Comparison of ENCODE assay signal across 11 mouse cellular contexts in the genomic region with DNA sequence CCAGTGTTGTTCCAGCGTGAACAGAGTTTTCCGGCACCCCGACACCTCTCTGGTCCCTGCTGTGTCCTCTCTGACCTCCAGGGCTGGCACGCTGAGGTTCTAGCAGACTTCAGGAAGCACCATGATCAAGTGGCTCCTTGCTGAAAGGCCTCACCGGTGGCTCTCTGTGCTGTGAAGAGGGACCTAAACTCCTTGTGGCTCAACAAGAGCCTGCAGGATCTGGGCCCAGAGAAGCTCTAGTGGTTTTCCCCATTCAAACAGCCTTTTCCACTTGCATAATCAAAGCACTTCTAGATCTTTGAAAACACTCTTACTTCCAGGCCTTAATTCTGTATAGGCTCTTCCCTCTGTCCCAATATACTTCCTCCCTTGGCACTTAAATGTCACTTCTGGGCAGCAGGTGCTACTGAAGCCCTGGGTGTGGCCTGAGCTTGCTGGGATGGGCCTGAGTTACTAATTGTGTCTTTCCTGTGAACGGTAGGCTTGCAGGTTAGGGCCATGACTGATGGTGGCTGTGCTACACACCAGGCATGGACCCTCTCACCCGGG.
"Had no signal": no experiment of that assay in that cellular context is flagged by ENCODE, and none has a peak within 500 bp of the region (broad histone marks: within the 10 kb centered on the region; RNA-seq: fewer than 3 reads in every experiment).

No protein-coding gene starts in this region.

- H3K27me3 ChIP-seq: liver, embryonic 13.5 days; lung, embryonic 15.5 days had no signal

- H3K4me3 ChIP-seq: left cerebral cortex, adult 2 months; liver, embryonic 13.5 days; lung, embryonic 15.5 days had no signal

- H3K4me1 ChIP-seq: liver, embryonic 13.5 days; lung, embryonic 15.5 days had no signal

- H3K9ac ChIP-seq: liver, embryonic 13.5 days; lung, embryonic 15.5 days had no signal

- ATAC-seq: inflammation-experienced regulatory T-cells, adult 6 months; intestine, embryonic 16.5 days had no signal

- DNase-seq: kidney, adult 2 months; kidney, postnatal 36 days; liver, embryonic 13.5 days; retina, postnatal 1 day; thymus, postnatal 25 days had no signal

- H3K9me3 ChIP-seq: liver, embryonic 13.5 days; lung, embryonic 15.5 days had no signal

- H3K27ac ChIP-seq: kidney, postnatal 0 days; left cerebral cortex, adult 2 months; liver, embryonic 13.5 days; lung, embryonic 15.5 days had no signal

- H3K4me2 ChIP-seq: liver, embryonic 13.5 days; lung, embryonic 15.5 days; midbrain, embryonic 11.5 days had no signal

- H3K36me3 ChIP-seq: liver, embryonic 13.5 days; lung, embryonic 15.5 days had no signal
